Mouse (Mus musculus) kidney, embryonic 16.5 days (tissue): Measurements from ENCODE around the gene Timmdc1. TPM values are rescaled to one million over a fixed set of nuclear protein-coding genes. Genes with fewer than 3 reads are reported as not detected.
A peak's percentile ranks its signal among the peaks of the same experiment; 100 is the strongest.

Experiments used
- ATAC-seq: fragments of 200-750 bp; cut with Nextera tagmentation; 2 replicates; pipeline ENCODE4 v1.8.0; 2017; ENCODE audit warnings: moderate TSS enrichment; ENCODE audit not compliant: low FRiP score, low TSS enrichment
- H3K27ac ChIP-seq: fragments of 300-500 bp; sonication (generic); 2 replicates; pipeline ENCODE4 v1.5.1; 2014; ENCODE audit warnings: low read length
- H3K27me3 ChIP-seq: fragments of 300-500 bp; sonication (generic); 2 replicates; pipeline ENCODE4 v1.6.1; 2014; ENCODE audit warnings: low read length, control low read depth, mixed read lengths; ENCODE audit not compliant: insufficient read depth
- H3K36me3 ChIP-seq: fragments of 300-500 bp; sonication (generic); 2 replicates; pipeline ENCODE4 v1.6.1; 2014; ENCODE audit warnings: low read length, control low read depth, mixed read lengths; ENCODE audit not compliant: insufficient read depth
- H3K4me1 ChIP-seq: fragments of 300-500 bp; sonication (generic); 2 replicates; pipeline ENCODE4 v1.6.1; 2014; ENCODE audit warnings: low read length, control low read depth, mixed read lengths; ENCODE audit not compliant: insufficient read depth
- H3K4me2 ChIP-seq: fragments of 300-500 bp; sonication (generic); replicated peaks from 2 replicates; pipeline ENCODE4 v1.6.1; 2014; ENCODE audit warnings: low read depth, low read length
- H3K4me3 ChIP-seq: fragments of 300-500 bp; sonication (generic); 2 replicates; pipeline ENCODE4 v1.5.1; 2014; ENCODE audit warnings: mild to moderate bottlenecking, low read length
- H3K9ac ChIP-seq: fragments of 300-500 bp; sonication (generic); replicated peaks from 2 replicates; pipeline ENCODE4 v1.6.1; 2014; ENCODE audit warnings: low read length
- H3K9me3 ChIP-seq: fragments of 300-500 bp; sonication (generic); 2 replicates; pipeline ENCODE4 v1.6.1; 2016; ENCODE audit warnings: low read length, control low read depth
- WGBS: fragments of 180-500 bp; shearing (Covaris S2); extraction: QIAGEN DNeasy Blood & Tissue Kit; methylation state at CpG from one replicate; pipeline ENCODE4 v1.1.7; 2014; 5-methylcytosine and 5-hydroxymethylcytosine counted together
- polyA plus RNA-seq: library from polyadenylated mRNA; unstranded; fragments of >200 nt; fragmentation: Nextera tagmentation; extraction: Ambion mirVana; gene quantifications from 2 replicates; pipeline ENCODE4 v1.2.1, GENCODE M21; 2015

The Timmdc1 gene
- polyA plus RNA-seq, 1 experiment from 2014 or later = 29.7 TPM

DNA sequence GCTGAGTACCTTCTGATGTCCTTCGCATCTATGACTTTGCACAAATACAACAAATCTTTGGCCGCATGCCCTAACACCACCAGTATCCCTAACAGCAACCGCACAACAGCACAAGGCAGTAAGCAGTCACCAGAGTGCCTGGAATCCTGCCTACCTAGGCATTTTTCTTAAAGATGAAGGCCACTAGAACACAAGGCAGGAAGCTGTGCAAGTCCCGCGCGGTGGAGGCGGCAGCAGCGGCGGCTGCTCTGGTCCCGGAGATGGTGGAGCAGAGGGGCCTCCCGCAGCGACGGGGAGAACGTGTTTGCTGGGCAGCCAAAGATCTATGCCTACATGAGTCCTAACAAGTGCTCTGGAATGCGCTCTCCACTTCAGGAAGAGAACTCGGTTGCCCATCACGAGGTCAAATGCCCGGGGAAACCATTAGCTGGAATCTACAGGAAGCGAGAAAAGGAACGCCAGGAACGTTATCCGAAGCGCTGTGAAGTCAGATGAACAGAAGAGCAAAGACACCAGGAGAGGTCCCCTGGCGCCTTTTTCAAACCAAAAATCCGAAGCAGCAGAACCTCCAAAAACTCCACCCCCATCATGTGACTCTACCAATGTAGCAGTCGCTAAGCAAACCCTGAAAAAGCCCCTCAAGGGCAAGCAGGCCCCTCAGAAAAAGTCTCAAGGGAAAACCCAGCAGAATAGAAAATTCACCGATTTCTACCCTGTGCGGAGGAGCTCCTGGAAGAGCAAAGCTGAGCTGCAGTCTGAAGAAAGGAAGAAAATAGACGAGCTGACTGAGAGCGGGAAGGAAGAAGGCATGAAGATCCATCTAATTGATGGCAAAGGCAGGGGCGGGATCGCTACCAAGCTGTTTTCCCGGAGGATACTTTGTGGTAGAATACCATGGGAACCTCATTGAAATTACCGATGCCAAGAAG lies 45.9 kb downstream of the Timmdc1 start:
- no peaks in the 10 kb centered on the region for H3K27me3 ChIP-seq
- H3K4me1 ChIP-seq = peaks cover 9% of the 10 kb centered on the region
- no peaks in the 10 kb centered on the region for H3K9me3 ChIP-seq
- H3K4me2 ChIP-seq = peak overlapping the region; percentile 62
- H3K4me3 ChIP-seq = peak overlapping the region; percentile 40
- no peaks in the 10 kb centered on the region for H3K36me3 ChIP-seq
- H3K27ac ChIP-seq = no peak overlapping the region; the same call in 1 of the 2 replicates
- WGBS = 6% methylated on average over 34 of the region's 34 CpGs
- H3K9ac ChIP-seq = peak overlapping the region; percentile 45
- peak; percentile 68 for ATAC-seq

DNA sequence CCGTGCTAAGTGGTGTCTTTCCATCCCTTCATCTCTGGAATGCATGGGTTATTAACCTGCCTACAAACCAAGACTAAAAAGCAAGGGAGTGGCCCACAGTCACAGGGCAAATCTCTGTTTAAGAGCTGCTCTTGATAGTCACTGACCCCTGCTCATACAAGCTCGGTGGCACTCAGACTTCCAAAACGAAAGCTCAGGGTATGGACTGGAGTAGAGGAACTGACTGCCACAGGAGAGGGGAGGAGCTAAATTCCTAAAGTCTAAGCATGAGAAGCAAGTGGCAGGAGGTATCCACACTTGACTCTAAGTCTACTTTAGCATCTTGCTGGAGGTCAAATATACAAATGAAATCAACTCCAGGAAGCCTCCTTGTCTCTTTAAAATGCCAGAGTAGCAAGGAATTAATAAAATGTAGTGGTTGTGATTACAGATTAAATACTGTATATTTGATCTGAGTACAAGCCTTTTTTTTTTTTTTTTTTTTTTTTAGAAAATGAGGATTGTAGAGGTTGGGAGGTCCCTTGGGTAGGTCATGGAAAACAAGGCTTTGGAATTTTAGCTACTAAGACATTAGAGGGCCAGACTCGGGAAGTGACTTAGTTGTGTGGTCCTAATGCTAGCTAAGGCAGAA lies 46.7 kb downstream of the Timmdc1 start:
- Histone ChIP-seq H3K9ac (0 out of 2 replicates have a peak overlapping the region, but pooled peaks have one; percentile 45), H3K9me3 (no peaks in the 10 kb centered on the region), H3K36me3 (no peaks in the 10 kb centered on the region), H3K4me3 (peak overlapping the region; percentile 40; the same call in 1 of the 2 replicates), H3K4me1 (peaks cover 9% of the 10 kb centered on the region), H3K27ac (no peak overlapping the region; the same call in 1 of the 2 replicates), H3K27me3 (no peaks in the 10 kb centered on the region), H3K4me2 (peak overlapping the region; percentile 62)
- WGBS = 31% methylated on average over 4 of the region's 4 CpGs
- peak; percentile 58; the same call in 1 of the 2 replicates for ATAC-seq

DNA sequence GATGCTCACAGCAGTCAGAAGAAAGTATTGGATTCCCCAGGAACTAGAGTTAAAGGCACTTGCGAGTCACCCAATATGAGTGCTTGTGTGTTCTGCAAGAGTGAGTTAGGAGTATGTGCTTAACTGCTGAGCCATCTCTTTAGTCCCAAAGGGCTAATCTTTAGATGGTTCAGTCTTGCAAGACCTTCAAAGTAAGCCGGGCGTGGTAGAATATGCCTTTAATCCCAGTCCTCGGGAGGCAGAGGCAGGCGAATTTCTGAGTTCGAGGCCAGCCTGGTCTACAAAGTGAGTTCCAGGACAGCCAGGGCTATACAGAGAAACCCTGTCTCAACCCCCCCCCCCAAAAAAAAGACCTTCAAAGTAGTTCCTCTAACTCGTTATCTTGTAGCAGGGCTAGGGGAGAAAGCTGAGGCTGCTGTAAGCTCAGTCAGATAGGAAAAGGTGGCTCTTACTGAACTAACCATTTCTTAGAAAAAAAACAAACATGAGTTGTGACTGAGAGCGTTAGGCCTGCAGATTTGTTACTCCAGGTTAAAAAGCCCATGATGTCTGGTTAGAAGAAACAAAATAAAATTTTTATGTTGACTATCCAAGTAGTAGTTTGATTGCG lies 47.7 kb downstream of the Timmdc1 start:
- Histone ChIP-seq H3K9me3 (no peaks in the 10 kb centered on the region), H3K36me3 (no peaks in the 10 kb centered on the region), H3K9ac (no peak overlapping the region), H3K4me2 (no peak overlapping the region), H3K4me1 (peaks cover 9% of the 10 kb centered on the region), H3K27ac (no peak overlapping the region), H3K27me3 (no peaks in the 10 kb centered on the region), H3K4me3 (no peak overlapping the region)
- WGBS = 81% methylated on average over 9 of the region's 9 CpGs
- ATAC-seq = no peak

DNA sequence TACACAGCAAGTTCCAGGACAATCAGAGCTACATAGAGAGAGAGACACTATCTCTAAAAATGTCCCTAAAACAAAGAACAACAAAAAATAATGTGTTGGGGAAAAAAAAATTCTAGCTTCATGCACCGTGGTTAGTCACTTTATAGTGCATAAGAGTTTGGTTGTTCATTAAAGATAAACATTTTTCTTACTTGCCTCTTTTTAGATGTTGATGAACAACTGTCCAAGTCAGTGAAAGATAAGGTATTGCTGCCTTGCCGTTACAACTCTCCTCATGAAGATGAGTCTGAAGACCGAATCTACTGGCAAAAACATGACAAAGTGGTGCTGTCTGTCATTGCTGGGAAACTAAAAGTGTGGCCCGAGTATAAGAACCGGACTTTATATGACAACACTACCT lies 48.8 kb downstream of the Timmdc1 start:
- Histone ChIP-seq H3K4me1 (peaks cover 9% of the 10 kb centered on the region), H3K9me3 (no peaks in the 10 kb centered on the region), H3K27me3 (no peaks in the 10 kb centered on the region), H3K4me2 (no peak overlapping the region), H3K36me3 (no peaks in the 10 kb centered on the region), H3K9ac (no peak overlapping the region), H3K27ac (no peak overlapping the region), H3K4me3 (no peak overlapping the region)
- WGBS = 93% methylated on average over 5 of the region's 5 CpGs
- ATAC-seq = no peak

DNA sequence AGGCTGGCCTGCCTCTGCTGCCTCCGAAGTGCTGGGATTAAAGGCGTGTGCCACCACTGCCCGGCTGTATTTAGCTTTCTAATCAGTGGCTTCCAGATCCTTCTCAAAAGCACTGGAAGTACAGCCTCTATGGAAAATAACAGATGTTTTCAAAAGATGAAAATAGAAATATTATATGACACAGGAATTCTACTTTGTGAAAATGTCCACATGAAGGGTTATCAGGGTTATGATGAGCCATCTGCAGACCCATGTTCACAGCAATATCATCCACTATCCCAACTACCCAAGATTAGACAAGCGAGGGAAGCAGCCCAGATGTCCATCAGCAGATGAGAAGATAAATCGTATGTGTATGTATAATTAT lies 50.0 kb downstream of the Timmdc1 start:
- H3K27me3 ChIP-seq = no peaks in the 10 kb centered on the region
- H3K4me2 ChIP-seq = no peak overlapping the region
- no peak overlapping the region for H3K9ac ChIP-seq
- no peaks in the 10 kb centered on the region for H3K9me3 ChIP-seq
- no peak overlapping the region for H3K4me3 ChIP-seq
- no peak overlapping the region for H3K27ac ChIP-seq
- ATAC-seq = no peak
- WGBS = 92% methylated on average over 5 of the region's 5 CpGs
- peaks cover 9% of the 10 kb centered on the region for H3K4me1 ChIP-seq
- H3K36me3 ChIP-seq = no peaks in the 10 kb centered on the region

DNA sequence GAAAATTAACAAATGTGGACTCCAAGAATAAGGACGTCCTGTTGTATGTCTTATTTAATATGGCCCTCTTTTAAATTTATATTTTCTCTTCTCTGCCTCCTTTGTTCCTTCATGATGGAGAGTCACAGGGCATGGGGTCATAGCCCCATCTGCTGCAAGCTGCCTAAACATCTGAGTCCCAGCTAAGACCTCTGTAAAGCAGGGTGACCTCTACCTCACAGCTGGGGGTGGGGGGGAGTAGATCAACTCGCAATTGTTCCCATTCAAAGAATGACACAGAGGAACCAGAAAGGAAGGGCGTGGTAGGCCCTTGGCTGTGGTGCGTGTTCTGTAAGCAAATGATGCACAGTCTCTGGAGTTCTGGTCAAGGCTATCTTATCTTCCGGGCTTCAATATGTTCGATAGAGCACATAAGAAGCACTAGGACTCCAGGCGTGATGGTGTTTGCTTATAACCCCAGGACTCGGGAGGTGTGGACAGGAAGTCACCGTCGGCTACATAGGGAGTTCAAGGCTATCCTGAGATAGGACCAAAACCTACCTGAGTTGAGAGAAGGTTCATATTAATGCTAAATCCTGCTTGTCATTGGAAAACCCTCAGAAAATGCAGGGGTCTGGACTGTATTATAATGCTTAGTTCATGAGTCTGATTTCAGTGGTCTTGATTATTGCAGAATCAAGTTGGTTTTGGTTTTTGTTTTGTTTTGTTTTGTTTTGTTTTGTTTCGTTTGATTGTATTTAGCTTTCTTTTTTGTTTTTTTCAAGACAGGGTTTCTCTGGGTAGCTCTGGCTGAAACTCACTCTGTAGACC lies 50.6 kb downstream of the Timmdc1 start:
- Histone ChIP-seq H3K27me3 (no peaks in the 10 kb centered on the region), H3K9me3 (no peaks in the 10 kb centered on the region), H3K36me3 (no peaks in the 10 kb centered on the region), H3K27ac (no peak overlapping the region), H3K4me1 (peaks cover 5% of the 10 kb centered on the region), H3K4me3 (no peak overlapping the region), H3K4me2 (no peak overlapping the region), H3K9ac (no peak overlapping the region)
- WGBS = 81% methylated on average over 11 of the region's 11 CpGs
- no peak for ATAC-seq

DNA sequence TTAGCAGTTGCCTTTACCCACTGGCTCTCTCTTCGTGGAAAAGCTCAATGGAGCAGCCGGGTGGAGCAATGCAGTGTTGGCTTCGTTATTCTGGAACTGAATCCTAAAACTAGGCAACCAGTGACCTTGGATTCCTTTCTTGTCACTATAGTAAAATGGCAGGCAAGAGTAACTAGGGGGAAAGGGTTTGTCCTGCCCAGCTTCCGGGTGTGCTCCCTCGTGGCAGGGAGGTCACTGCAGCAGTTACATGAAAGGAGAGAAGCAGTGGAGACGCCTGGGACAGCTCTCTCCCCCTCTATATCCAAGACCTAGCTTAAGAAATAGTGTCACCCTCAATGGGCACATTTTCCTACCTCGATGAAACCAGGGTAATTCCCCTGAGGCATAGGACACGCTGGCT lies 53.0 kb downstream of the Timmdc1 start:
- Histone ChIP-seq H3K36me3 (no peaks in the 10 kb centered on the region), H3K9me3 (no peaks in the 10 kb centered on the region), H3K4me2 (no peak overlapping the region), H3K9ac (no peak overlapping the region), H3K4me1 (no peaks in the 10 kb centered on the region), H3K4me3 (no peak overlapping the region), H3K27me3 (no peaks in the 10 kb centered on the region), H3K27ac (no peak overlapping the region)
- 76% methylated on average over 8 of the region's 8 CpGs for WGBS
- ATAC-seq = no peak

DNA sequence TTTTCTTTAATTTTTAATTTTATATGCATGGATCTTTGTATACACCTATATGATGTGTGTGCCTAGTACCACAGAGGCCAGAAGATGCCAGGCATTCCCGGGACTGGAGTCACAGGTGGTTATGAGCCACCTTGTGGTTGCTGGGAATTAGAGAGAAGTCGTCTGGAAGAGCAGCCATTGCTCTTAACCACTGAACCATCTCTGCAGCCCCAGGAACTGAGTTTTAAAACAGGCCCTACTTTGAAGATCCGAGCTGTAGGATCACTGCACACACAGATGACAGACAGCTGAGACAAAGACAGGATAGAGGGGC lies 53.8 kb downstream of the Timmdc1 start:
- Histone ChIP-seq H3K9ac (no peak overlapping the region), H3K9me3 (no peaks in the 10 kb centered on the region), H3K27me3 (no peaks in the 10 kb centered on the region), H3K27ac (no peak overlapping the region), H3K36me3 (no peaks in the 10 kb centered on the region), H3K4me2 (no peak overlapping the region), H3K4me1 (no peaks in the 10 kb centered on the region), H3K4me3 (no peak overlapping the region)
- ATAC-seq = no peak
- 28% methylated on average over 3 of the region's 3 CpGs for WGBS

DNA sequence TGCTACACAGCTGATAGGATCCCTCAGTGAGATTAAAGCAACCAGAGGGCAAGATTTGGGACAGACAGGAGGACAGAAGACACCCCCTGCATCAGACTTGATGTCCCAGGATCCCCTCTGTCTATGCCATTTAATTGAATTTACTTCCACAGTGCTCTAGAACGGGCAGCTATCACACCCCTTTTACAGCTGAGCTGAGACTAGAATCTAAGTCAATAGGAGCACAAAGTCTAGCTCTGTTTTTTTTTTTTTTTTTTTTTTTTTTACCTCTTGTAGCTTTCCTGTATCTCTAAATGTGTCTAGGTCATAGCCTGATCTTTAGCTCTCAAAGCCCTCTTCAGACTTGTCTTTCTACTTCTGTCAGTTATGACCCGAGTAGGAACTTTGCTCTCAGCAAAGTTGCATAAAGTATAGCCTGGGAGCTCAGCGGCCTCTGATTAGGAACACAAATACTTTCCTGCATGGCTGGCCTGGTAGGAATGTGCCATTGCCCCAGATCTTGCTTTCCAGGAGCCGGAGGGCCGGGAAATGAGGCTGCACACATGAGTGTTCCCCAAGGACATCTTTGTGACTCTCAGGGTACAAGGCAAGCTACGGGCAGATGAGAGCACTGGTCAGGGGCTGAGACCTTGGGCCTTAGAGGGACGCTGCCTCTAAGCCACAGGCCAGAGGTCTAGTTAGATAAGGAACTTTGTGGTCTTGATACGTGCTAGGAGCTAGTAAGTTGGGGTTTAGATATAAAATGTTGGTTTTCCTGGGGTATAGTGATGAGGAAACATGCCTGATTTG lies 54.4 kb downstream of the Timmdc1 start:
- ATAC-seq = no peak
- WGBS = 68% methylated on average over 8 of the region's 8 CpGs
- H3K9me3 ChIP-seq = no peaks in the 10 kb centered on the region
- H3K9ac ChIP-seq = no peak overlapping the region
- no peaks in the 10 kb centered on the region for H3K27me3 ChIP-seq
- H3K4me2 ChIP-seq = no peak overlapping the region
- H3K4me3 ChIP-seq = no peak overlapping the region
- H3K27ac ChIP-seq = no peak overlapping the region
- no peaks in the 10 kb centered on the region for H3K36me3 ChIP-seq
- no peaks in the 10 kb centered on the region for H3K4me1 ChIP-seq
